Mouse (Mus musculus) heart, adult 2 months (tissue): ENCODE measurements around the gene Slc35e4. TPM values are rescaled to one million over a fixed set of nuclear protein-coding genes. Genes with fewer than 3 reads are reported as not detected.

Experiments used
- DNase-seq, 2 experiments: peaks; one replicate each; pipeline ENCODE4 v3.0.0; 2021
- H3K27ac ChIP-seq: fragments of 200-600 bp; 2 replicates; pipeline ENCODE4 v1.8.1; 2022
- H3K27me3 ChIP-seq: fragments of 200-500 bp; 2 replicates; pipeline ENCODE4 v1.6.1; 2012; ENCODE audit warnings: mild to moderate bottlenecking, low read length, inconsistent platforms, mixed read lengths; ENCODE audit not compliant: control insufficient read depth, insufficient read depth
- H3K36me3 ChIP-seq: fragments of 200-500 bp; 2 replicates; pipeline ENCODE4 v1.6.1; 2012; ENCODE audit warnings: low read length, inconsistent platforms; ENCODE audit not compliant: control insufficient read depth, insufficient read depth
- H3K4me1 ChIP-seq: fragments of 200-500 bp; 2 replicates; pipeline ENCODE4 v1.6.1; 2011; ENCODE audit warnings: low read length; ENCODE audit not compliant: control insufficient read depth, insufficient read depth
- H3K4me3 ChIP-seq: fragments of 200-600 bp; 2 replicates; pipeline ENCODE4 v1.8.1; 2022
- H3K79me2 ChIP-seq: fragments of 200-500 bp; replicated peaks from 2 replicates; pipeline ENCODE4 v1.6.1; 2012; ENCODE audit warnings: mild to moderate bottlenecking, inconsistent platforms, low read length, moderate library complexity, mixed read lengths; ENCODE audit not compliant: control insufficient read depth, insufficient read depth
- H3K9ac ChIP-seq: fragments of 200-500 bp; 2 replicates; pipeline ENCODE4 v1.6.1; 2012; ENCODE audit warnings: low read depth, mild to moderate bottlenecking, control low read depth, inconsistent platforms, low read length, mixed read lengths
- CTCF ChIP-seq: fragments of 200-600 bp; IDR thresholded peaks from 2 replicates; pipeline ENCODE4 v1.8.1; 2022; ENCODE audit warnings: antibody characterized with exemption, mild to moderate bottlenecking, moderate library complexity
- EP300 ChIP-seq: fragments of 200-500 bp; IDR thresholded peaks from 2 replicates; pipeline ENCODE4 v1.6.1; 2011; ENCODE audit warnings: low read depth, low read length, control low read depth; ENCODE audit not compliant: insufficient read depth
- POLR2A ChIP-seq: fragments of 200-500 bp; IDR thresholded peaks from 2 replicates; pipeline ENCODE4 v1.6.1; 2011; ENCODE audit warnings: mild to moderate bottlenecking, low read depth, low read length, control low read depth; ENCODE audit not compliant: insufficient read depth
- WGBS: fragments of 180-500 bp; shearing (Covaris S2); methylation state at CpG from one replicate; pipeline ENCODE4 v1.1.7; 2018; 5-methylcytosine and 5-hydroxymethylcytosine counted together
- intact Hi-C: fragments of 180-260 bp; cut with DNase I; formaldehyde crosslinking; loops from one replicate; pipeline ENCODE4 v1.15.1; 2025
- polyA plus RNA-seq: library from polyadenylated mRNA; depleted of rRNA; stranded (reverse); fragments of >200 nt; gene quantifications from 2 replicates; pipeline ENCODE4 v1.2.3, GENCODE M21; 2012
- total RNA-seq, 2 experiments: library from RNA; stranded (reverse); gene quantifications; 2 replicates each; pipeline ENCODE4 v1.2.3; 2021

Gene Slc35e4
- total and polyA plus RNA-seq, 3 experiments, result 3.9 to 6.9 (median 6.3) TPM

GRCm38 (mm10) chr11:3921281-3921850 lies 6.9 kb upstream of the Slc35e4 start:
- intact Hi-C loops, result no loop called here

GRCm38 (mm10) chr11:3920476-3920875 lies 6.0 kb upstream of the Slc35e4 start:
- 88% methylated on average over 7 of the region's 7 CpGs for WGBS
- TF ChIP-seq POLR2A, result no peak
- TF ChIP-seq EP300, result no peak
- TF ChIP-seq CTCF, result no peak
- H3K27ac ChIP-seq, result no peak overlapping the region
- no peaks in the 10 kb centered on the region for H3K27me3 ChIP-seq
- H3K4me3 ChIP-seq, result no peak overlapping the region
- intact Hi-C loops, result no loop called here
- H3K36me3 ChIP-seq, result no peaks in the 10 kb centered on the region
- DNase-seq, result no peak
- no peak overlapping the region for H3K9ac ChIP-seq
- no peaks in the 10 kb centered on the region for H3K79me2 ChIP-seq
- H3K4me1 ChIP-seq, result no peaks in the 10 kb centered on the region

More at GRCm38 (mm10) chr11:3921281-3921850, 6.9 kb upstream of the Slc35e4 start:
- 30% methylated on average over 8 of the region's 8 CpGs for WGBS
- DNase-seq, result peak; percentile 33 to 49
- Histone ChIP-seq H3K4me1 (no peaks in the 10 kb centered on the region), H3K36me3 (no peaks in the 10 kb centered on the region), H3K9ac (no peak overlapping the region), H3K79me2 (no peaks in the 10 kb centered on the region), H3K4me3 (no peak overlapping the region), H3K27me3 (no peaks in the 10 kb centered on the region), H3K27ac (no peak overlapping the region)
- TF ChIP-seq CTCF (peak; percentile 84), POLR2A (no peak), EP300 (no peak)

GRCm38 (mm10) chr11:3918738-3919137 lies 4.3 kb upstream of the Slc35e4 start:
- no peak for DNase-seq
- intact Hi-C loops, result loop anchor here (10.0 kb wide), 1 partner anchor 384 kb away; no protein-coding TSS in a partner anchor
- TF ChIP-seq CTCF (peak; percentile 79), POLR2A (no peak)
- 41% methylated on average over 1 of the region's 1 CpGs for WGBS
- Histone ChIP-seq H3K27ac (no peak overlapping the region), H3K36me3 (no peaks in the 10 kb centered on the region), H3K4me3 (no peak overlapping the region), H3K27me3 (no peaks in the 10 kb centered on the region), H3K4me1 (peaks cover 1% of the 10 kb centered on the region; the same call in 1 of the 2 replicates), H3K9ac (no peak overlapping the region), H3K79me2 (no peaks in the 10 kb centered on the region)

- Histone ChIP-seq H3K4me3 (peak overlapping the region; percentile 70), H3K79me2 (peaks cover 3% of the 10 kb centered on the region), H3K36me3 (no peaks in the 10 kb centered on the region), H3K4me1 (peaks cover 17% of the 10 kb centered on the region), H3K27ac (peak overlapping the region; percentile 77), H3K27me3 (no peaks in the 10 kb centered on the region), H3K9ac (peak overlapping the region; percentile 66)
- TF ChIP-seq POLR2A (peak; percentile 51; the same call in 1 of the 2 replicates), EP300 (no peak)
- intact Hi-C loops, result loop anchor here (2.0 to 10.0 kb wide), 4 partner anchors 19 to 711 kb away; partner anchors contain the start of genes 4921536K21Rik, Dusp18, Eif4enif1 and Pes1
- WGBS, result under 1% methylated on average over 65 of the region's 65 CpGs
- DNase-seq, result peak; percentile 94 to 97
These were observed 952 bp downstream of the Slc35e4 start for GRCm38 (mm10) chr11:3913316-3914108.

- DNase-seq, result peak; percentile 38 to 60
- peaks cover 3% of the 10 kb centered on the region for H3K79me2 ChIP-seq
- peaks cover 17% of the 10 kb centered on the region for H3K4me1 ChIP-seq
- intact Hi-C loops, result loop anchor here (2.0 to 10.0 kb wide), 4 partner anchors 18 to 711 kb away; partner anchors contain the start of genes 4921536K21Rik, Dusp18, Eif4enif1 and Pes1
- H3K4me3 ChIP-seq, result peak overlapping the region; percentile 70
- 5% methylated on average over 16 of the region's 16 CpGs for WGBS
- H3K9ac ChIP-seq, result peak overlapping the region; percentile 66
- peak overlapping the region; percentile 77 for H3K27ac ChIP-seq
- H3K36me3 ChIP-seq, result no peaks in the 10 kb centered on the region
- TF ChIP-seq POLR2A (no peak), EP300 (no peak), CTCF (0 out of 2 replicates have a peak, but pooled peaks have one; percentile 5)
- no peaks in the 10 kb centered on the region for H3K27me3 ChIP-seq
These were observed 1.6 kb downstream of the Slc35e4 start for GRCm38 (mm10) chr11:3912875-3913271.
